Mouse (Mus musculus) embryonic facial prominence, embryonic 14.5 days (tissue): ENCODE results near the gene Rictor. TPM values are rescaled to one million over a fixed set of nuclear protein-coding genes. Genes with fewer than 3 reads are reported as not detected.
"Not testable (repeated sequence)": the region's sequence is repeated elsewhere in the genome, so short reads cannot be mapped to it uniquely, and the experiment has no call there.

Source experiments
- ATAC-seq: fragments of 200-750 bp; cut with Nextera tagmentation; 2 replicates; pipeline ENCODE4 v1.8.0; 2017; ENCODE audit warnings: low read depth, moderate number of reproducible peaks, moderate TSS enrichment
- DNase-seq: peaks from one replicate; pipeline ENCODE4 v3.0.0-alpha.2; 2015; ENCODE audit warnings: low spot score
- H3K27ac ChIP-seq: fragments of 300-500 bp; sonication (generic); replicated peaks from 2 replicates; pipeline ENCODE4 v1.5.1; 2014; ENCODE audit warnings: low read depth, mild to moderate bottlenecking, low read length, moderate library complexity
- H3K27me3 ChIP-seq: fragments of 300-500 bp; sonication (generic); replicated peaks from 2 replicates; pipeline ENCODE4 v1.6.1; 2014; ENCODE audit warnings: low read length; ENCODE audit not compliant: control insufficient read depth, insufficient read depth
- H3K36me3 ChIP-seq: fragments of 300-500 bp; sonication (generic); 2 replicates; pipeline ENCODE4 v1.6.1; 2014; ENCODE audit warnings: low read length, mixed read lengths; ENCODE audit not compliant: control insufficient read depth, insufficient read depth
- H3K4me1 ChIP-seq: fragments of 300-500 bp; sonication (generic); 2 replicates; pipeline ENCODE4 v1.6.1; 2014; ENCODE audit warnings: antibody characterized with exemption, low read length; ENCODE audit not compliant: control insufficient read depth, insufficient read depth
- H3K4me2 ChIP-seq: fragments of 300-500 bp; sonication (generic); 2 replicates; pipeline ENCODE4 v1.6.1; 2014; ENCODE audit warnings: low read depth, mild to moderate bottlenecking, low read length, moderate library complexity, mixed read lengths
- H3K4me3 ChIP-seq: fragments of 300-500 bp; sonication (generic); 2 replicates; pipeline ENCODE4 v1.5.1; 2014; ENCODE audit warnings: low read depth, mild to moderate bottlenecking, low read length
- H3K9ac ChIP-seq: fragments of 300-500 bp; sonication (generic); 2 replicates; pipeline ENCODE4 v1.6.1; 2014; ENCODE audit warnings: low read depth, mild to moderate bottlenecking, low read length, moderate library complexity, mixed read lengths
- H3K9me3 ChIP-seq: fragments of 300-500 bp; sonication (generic); 2 replicates; pipeline ENCODE4 v1.6.1; 2016; ENCODE audit warnings: low read length; ENCODE audit not compliant: control insufficient read depth
- WGBS: fragments of 180-500 bp; shearing (Covaris S2); extraction: QIAGEN DNeasy Blood & Tissue Kit; methylation state at CpG from one replicate; pipeline ENCODE4 v1.1.7; 2014; 5-methylcytosine and 5-hydroxymethylcytosine counted together
- polyA plus RNA-seq: library from polyadenylated mRNA; unstranded; fragments of >200 nt; fragmentation: Nextera tagmentation; extraction: Ambion mirVana; gene quantifications from 2 replicates; pipeline ENCODE4 v1.2.1, GENCODE M21; 2014

The Rictor gene
- polyA plus RNA-seq, 1 experiment from 2014 or later = 32.1 TPM

DNA sequence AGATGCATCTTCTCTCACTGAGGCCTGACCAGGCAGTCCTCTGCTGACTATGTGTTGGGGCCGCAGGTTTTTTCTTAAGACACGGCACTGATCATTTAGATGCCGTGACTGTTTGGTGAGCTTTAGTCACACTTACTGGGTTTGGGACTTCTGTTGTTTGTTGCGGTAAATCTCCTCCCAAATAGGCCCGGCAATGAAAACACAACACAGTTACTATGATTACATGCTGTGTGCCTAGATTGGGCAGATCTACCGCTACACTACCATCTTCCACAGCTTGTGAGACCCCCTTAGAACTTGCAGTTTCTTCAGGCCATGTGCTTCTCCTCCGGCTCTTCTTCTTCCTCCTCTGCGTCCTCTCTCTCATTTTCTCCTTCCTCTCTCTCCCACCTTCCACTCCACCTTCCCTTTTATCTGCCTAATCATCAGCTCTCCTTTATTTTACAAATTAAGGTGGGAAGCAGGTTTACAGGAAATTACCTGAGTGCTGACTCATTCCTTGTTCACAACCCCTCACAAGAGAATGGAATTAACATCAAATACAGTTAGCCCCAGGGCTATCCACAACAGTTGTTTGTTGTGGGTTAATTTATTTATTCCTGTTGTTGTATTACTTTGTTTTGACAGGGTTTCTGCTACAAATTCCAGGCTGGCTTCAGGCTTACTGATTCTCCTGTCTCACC, 38.3 kb downstream of the Rictor start:
- H3K9me3 ChIP-seq, H3K27me3 ChIP-seq, H3K4me3 ChIP-seq, H3K9ac ChIP-seq, H3K4me1 ChIP-seq, DNase-seq, H3K4me2 ChIP-seq, ATAC-seq, H3K27ac ChIP-seq: not testable (repeated sequence)
- H3K36me3 ChIP-seq = peaks cover 26% of the 10 kb centered on the region
- 74% methylated on average over 8 of the region's 8 CpGs for WGBS

GRCm38 (mm10) chr15:6747001-6747400, 38.8 kb downstream of the Rictor start:
- Histone ChIP-seq H3K4me1 (no peaks in the 10 kb centered on the region), H3K9me3 (no peaks in the 10 kb centered on the region), H3K4me3 (no peak overlapping the region), H3K9ac (no peak overlapping the region), H3K36me3 (peaks cover 26% of the 10 kb centered on the region), H3K4me2 (no peak overlapping the region), H3K27ac (no peak overlapping the region), H3K27me3 (no peaks in the 10 kb centered on the region)
- 86% methylated on average over 9 of the region's 9 CpGs for WGBS
- DNase-seq (no peak), ATAC-seq (no peak)

- WGBS = 96% methylated on average over 2 of the region's 2 CpGs
- H3K4me3 ChIP-seq = no peak overlapping the region
- H3K27ac ChIP-seq = no peak overlapping the region
- no peak overlapping the region for H3K9ac ChIP-seq
- H3K4me2 ChIP-seq = no peak overlapping the region
- peaks cover 36% of the 10 kb centered on the region for H3K36me3 ChIP-seq
- no peak for ATAC-seq
- no peaks in the 10 kb centered on the region for H3K9me3 ChIP-seq
- DNase-seq = no peak
- no peaks in the 10 kb centered on the region for H3K27me3 ChIP-seq
- no peaks in the 10 kb centered on the region for H3K4me1 ChIP-seq
Observed at GRCm38 (mm10) chr15:6754400-6754799, 46.2 kb downstream of the Rictor start.

- WGBS = 73% methylated on average over 3 of the region's 3 CpGs
- Histone ChIP-seq H3K4me3 (no peak overlapping the region), H3K27ac (no peak overlapping the region)
Observed at GRCm38 (mm10) chr15:6772265-6772664, 64.1 kb downstream of the Rictor start.

DNA sequence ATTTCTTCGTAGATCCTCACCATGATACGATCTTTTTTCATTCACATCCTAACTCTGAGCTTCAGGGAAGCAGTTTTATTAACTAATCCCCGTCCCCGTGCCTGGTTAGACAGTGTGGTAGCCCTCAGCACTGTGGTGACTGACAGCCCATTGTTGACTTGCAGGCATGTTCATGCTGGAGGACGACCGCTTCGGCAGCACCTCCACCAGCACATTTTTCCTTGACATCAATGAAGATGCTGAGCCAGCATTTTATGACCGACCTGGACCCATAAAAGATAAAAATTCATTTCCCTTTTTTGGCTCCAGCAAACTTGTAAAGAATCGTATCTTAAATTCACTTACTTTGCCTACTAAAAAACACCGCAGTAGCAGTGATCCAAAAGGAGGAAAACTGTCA, 78.0 kb downstream of the Rictor start:
- ATAC-seq = no peak
- WGBS = 88% methylated on average over 10 of the region's 10 CpGs
- H3K9me3 ChIP-seq = no peaks in the 10 kb centered on the region
- no peak overlapping the region for H3K4me2 ChIP-seq
- H3K9ac ChIP-seq = no peak overlapping the region
- H3K27me3 ChIP-seq = no peaks in the 10 kb centered on the region
- H3K27ac ChIP-seq = no peak overlapping the region
- no peak for DNase-seq
- no peaks in the 10 kb centered on the region for H3K4me1 ChIP-seq
- peaks cover 75% of the 10 kb centered on the region for H3K36me3 ChIP-seq
- no peak overlapping the region for H3K4me3 ChIP-seq

More at GRCm38 (mm10) chr15:6772265-6772664, 64.1 kb downstream of the Rictor start:
- Histone ChIP-seq H3K9ac (no peak overlapping the region), H3K9me3 (no peaks in the 10 kb centered on the region), H3K4me2 (no peak overlapping the region), H3K36me3 (peaks cover 79% of the 10 kb centered on the region), H3K27me3 (no peaks in the 10 kb centered on the region), H3K4me1 (no peaks in the 10 kb centered on the region)
- no peak for DNase-seq
- no peak for ATAC-seq

DNA sequence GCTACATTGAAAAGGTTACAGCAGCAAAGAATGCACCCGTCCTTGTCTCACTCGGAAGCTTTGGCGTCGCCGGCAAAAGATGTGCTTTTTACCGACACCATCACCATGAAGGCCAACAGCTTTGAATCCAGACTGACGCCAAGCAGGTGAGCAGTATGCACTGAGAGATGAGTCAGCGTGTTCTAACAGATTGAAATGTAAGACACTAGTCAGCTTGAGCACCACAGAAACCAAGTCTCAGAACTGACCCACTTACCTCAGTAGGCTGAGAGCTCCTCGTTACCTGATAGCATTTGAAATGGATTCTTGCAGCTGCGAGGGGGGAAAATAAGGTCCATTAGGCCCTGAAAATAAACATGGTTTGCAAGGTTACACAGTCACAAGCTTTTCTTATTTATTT, 79.1 kb downstream of the Rictor start:
- Histone ChIP-seq H3K36me3 (peaks cover 75% of the 10 kb centered on the region), H3K4me1 (no peaks in the 10 kb centered on the region), H3K27ac (no peak overlapping the region), H3K9me3 (no peaks in the 10 kb centered on the region), H3K4me3 (no peak overlapping the region), H3K27me3 (no peaks in the 10 kb centered on the region), H3K9ac (no peak overlapping the region), H3K4me2 (no peak overlapping the region)
- ATAC-seq (no peak), DNase-seq (no peak)
- 89% methylated on average over 10 of the region's 10 CpGs for WGBS

GRCm38 (mm10) chr15:6790011-6790410, 81.8 kb downstream of the Rictor start:
- no peaks in the 10 kb centered on the region for H3K9me3 ChIP-seq
- H3K27me3 ChIP-seq = no peaks in the 10 kb centered on the region
- no peak overlapping the region for H3K27ac ChIP-seq
- peaks cover 79% of the 10 kb centered on the region for H3K36me3 ChIP-seq
- ATAC-seq (no peak), DNase-seq (no peak)
- H3K4me2 ChIP-seq = no peak overlapping the region
- H3K4me3 ChIP-seq = no peak overlapping the region
- H3K9ac ChIP-seq = no peak overlapping the region
- no peaks in the 10 kb centered on the region for H3K4me1 ChIP-seq
- WGBS = 87% methylated on average over 7 of the region's 7 CpGs

DNA sequence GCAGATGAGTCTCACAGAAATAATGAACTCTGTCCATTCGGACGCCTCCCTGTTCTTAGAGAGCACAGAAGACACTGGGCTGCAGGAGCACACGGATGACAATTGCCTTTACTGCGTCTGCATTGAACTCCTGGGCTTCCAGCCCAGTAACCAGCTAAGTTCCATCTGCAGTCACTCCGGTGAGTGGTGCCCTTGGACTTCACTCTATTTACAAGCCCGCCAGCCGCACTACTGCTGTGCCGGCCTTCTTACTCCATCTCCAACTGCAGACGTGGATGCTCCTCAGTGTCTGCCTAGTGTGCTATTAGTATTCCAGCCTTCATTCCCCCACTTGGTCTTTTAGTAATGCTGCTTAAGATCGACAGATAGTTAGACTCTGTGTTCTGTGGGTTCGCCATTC, 83.5 kb downstream of the Rictor start:
- Histone ChIP-seq H3K4me2 (no peak overlapping the region), H3K27me3 (no peaks in the 10 kb centered on the region), H3K4me1 (no peaks in the 10 kb centered on the region), H3K36me3 (peaks cover 85% of the 10 kb centered on the region), H3K27ac (no peak overlapping the region), H3K9ac (no peak overlapping the region), H3K4me3 (no peak overlapping the region), H3K9me3 (no peaks in the 10 kb centered on the region)
- WGBS = 92% methylated on average over 11 of the region's 11 CpGs
- ATAC-seq (no peak), DNase-seq (no peak)

DNA sequence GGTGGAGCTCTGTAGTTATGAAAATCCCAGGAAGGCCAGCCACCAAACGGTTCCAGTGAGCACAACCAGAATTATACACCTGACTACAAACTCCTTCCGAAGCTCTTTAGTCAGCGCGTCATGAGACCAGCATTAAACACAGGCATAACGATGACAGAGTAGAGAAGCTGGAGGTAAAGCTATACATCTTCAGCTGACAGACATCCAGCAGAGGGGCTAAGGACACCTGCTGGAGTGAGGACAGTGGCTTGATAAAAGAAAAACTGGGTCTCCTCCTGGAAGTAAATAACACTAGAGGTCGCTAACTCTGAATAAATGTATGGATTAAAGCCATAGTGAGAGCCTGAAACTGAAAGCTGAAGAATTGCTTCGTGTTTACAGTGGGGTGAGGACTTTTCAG, 84.7 kb downstream of the Rictor start:
- ATAC-seq (no peak), DNase-seq (no peak)
- 83% methylated on average over 7 of the region's 7 CpGs for WGBS
- H3K9me3 ChIP-seq = no peaks in the 10 kb centered on the region
- no peak overlapping the region for H3K9ac ChIP-seq
- H3K4me1 ChIP-seq = no peaks in the 10 kb centered on the region
- H3K36me3 ChIP-seq = peaks cover 86% of the 10 kb centered on the region
- H3K27ac ChIP-seq = no peak overlapping the region
- no peaks in the 10 kb centered on the region for H3K27me3 ChIP-seq
- no peak overlapping the region for H3K4me2 ChIP-seq
- H3K4me3 ChIP-seq = no peak overlapping the region
